Mouse (Mus musculus): ENCODE data around the gene Pcdh11x.
"Not testable (repeated sequence)": the region's sequence is repeated elsewhere in the genome, so short reads cannot be mapped to it uniquely, and the experiment has no call there.

The Pcdh11x gene

DNA sequence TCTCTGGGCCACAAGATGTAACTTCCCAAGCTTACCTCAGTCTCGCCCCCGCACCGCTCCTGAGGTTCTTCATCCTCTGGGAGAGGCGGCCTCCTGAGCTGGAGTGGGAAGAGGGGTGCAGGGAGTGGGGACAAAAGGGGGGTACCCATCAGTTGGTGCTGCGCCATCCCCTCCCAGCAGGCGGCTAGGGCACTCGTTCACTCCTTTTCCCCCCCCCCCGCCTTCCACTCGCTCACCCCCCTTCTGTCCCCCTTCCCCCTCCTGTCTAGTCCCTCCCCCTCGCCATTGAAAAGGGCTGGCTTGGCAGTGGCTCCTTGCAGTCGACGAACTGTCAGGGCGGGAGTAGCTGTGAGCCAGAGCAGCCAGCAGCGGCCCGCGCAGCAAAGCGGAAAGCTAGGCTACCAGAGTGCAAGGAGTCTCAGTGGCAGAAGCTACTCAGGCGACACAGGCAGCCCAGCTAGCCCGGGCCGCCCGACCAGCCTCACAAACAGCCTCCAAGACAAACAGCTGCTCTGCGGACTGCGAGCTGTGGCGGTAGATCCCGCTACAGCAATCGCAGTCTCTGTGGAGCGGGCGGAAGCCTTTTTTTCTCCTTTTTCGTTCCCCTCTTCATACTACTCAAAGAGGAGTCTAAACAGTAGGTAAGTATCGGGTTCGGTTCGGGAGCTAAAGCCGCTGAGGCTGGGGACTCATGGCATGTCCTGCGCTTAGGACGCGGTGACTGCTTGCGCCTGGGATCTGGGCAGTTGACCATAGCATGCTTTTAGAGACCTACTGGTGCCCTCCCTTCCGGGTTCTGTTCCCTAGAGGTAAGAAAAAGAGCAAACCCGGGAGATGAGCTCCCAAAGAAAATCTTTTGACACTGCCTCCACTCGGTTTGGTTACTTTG, at the start of gene Pcdh11x:
Gene Pcdh11x, plus strand, starts transcription at position 249 of the 889 bp plus-strand sequence.
- DNase-seq (ENCODE audit: extremely low read depth, insufficient read length, low spot score): no peak

DNA sequence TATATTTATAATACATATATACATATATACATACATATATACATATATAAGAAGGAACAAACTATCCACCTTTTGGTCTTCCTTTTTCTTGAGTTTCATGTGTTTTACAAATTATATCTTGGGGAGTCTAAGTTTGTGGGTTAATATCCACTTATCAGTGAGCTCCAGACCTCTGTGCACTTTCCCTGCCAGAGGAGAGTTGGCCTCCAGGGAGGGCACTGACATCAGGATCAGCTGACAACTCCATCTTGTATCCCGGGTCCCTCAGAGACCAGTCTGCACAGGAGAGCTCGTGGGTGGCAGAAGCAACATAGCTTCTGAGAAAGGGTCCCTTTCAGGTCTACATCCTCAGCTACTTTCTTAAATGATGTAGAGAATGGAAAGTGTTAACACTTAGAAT, 30.0 kb upstream of the Pcdh11x start:
- no peak for DNase-seq (ENCODE audit: extremely low read depth, insufficient read length, low spot score)

DNA sequence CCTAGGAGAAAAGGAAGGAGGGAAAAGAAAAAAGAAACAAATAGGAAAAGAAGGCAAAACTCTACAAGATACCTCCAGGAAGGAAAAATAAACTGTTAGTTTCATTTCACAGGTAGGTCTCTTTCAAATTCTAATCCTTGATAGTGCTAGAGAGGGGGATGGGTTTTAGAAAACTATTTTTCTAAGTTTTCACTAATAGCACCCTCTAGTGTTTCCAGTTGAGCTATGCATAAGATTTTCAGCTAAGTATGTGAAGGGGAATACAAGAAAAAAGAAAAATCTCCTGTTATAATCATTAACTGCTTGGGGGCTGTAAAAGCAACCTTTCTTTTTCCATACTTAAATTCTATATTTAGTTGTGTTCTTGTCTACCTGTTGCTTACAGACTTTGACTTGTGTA, 4.5 kb upstream of the Pcdh11x start:
- no peak for DNase-seq (ENCODE audit: extremely low read depth, insufficient read length, low spot score)

DNA sequence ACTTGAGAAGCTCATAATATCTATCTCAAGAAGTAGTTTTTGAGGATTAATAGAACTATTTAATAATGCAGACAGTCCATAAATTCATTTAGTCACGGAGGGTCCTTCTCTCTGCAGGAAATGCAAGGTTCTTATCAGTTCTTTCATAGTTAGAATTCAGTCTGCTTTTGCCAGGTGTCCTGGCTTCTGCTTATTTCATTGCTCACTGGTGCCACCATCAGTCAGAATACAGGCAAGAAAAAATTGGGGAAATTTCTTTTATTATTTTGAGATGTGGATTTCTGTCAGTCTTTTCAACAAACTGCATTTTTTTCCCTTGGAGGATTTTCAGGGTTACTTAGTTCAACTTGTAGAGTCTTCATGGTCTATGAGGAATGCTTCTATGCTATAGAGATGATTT, 2.6 kb upstream of the Pcdh11x start:
- no peak for DNase-seq (ENCODE audit: extremely low read depth, insufficient read length, low spot score)

DNA sequence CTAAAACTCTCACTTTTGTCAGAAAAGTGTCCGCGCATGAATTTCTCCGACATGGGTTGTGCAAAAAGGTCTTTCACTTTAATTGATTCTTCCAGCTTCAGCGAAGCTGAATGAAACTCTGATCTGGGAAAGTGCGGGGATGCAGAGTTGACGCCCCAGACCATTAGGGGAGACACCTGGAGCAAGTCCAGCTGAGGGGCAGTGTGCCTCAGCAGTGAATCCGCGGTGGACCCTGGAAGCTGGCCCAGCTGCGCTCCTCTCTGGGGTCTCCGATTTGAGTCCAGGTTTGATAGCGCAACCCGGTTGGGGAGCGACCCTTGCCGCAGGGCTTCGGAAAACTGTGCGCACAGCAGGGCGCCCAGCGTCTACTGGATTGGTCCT, 831 bp downstream of the Pcdh11x start:
- DNase-seq (ENCODE audit: extremely low read depth, insufficient read length, low spot score): no peak

DNA sequence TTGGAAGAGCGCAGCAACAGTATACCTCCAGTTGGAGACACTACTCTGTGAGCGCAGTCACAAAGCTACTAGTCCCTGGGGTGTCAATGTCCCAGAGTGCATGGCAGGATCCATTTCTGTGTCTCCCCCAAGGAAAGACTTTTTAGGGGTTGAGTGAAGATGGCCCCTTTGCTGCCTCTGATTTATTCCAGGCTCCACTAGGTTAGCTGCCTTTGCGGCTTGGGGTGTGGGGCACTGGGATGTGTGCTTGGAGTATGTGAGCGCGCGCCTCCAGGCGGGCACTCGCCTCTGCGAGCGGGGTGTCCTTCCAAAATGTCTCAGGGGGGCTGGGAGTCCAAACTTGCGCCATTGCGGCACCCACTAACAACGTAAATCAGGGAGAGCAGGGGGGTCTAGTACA, 1.6 kb downstream of the Pcdh11x start:
- no peak for DNase-seq (ENCODE audit: extremely low read depth, insufficient read length, low spot score)

DNA sequence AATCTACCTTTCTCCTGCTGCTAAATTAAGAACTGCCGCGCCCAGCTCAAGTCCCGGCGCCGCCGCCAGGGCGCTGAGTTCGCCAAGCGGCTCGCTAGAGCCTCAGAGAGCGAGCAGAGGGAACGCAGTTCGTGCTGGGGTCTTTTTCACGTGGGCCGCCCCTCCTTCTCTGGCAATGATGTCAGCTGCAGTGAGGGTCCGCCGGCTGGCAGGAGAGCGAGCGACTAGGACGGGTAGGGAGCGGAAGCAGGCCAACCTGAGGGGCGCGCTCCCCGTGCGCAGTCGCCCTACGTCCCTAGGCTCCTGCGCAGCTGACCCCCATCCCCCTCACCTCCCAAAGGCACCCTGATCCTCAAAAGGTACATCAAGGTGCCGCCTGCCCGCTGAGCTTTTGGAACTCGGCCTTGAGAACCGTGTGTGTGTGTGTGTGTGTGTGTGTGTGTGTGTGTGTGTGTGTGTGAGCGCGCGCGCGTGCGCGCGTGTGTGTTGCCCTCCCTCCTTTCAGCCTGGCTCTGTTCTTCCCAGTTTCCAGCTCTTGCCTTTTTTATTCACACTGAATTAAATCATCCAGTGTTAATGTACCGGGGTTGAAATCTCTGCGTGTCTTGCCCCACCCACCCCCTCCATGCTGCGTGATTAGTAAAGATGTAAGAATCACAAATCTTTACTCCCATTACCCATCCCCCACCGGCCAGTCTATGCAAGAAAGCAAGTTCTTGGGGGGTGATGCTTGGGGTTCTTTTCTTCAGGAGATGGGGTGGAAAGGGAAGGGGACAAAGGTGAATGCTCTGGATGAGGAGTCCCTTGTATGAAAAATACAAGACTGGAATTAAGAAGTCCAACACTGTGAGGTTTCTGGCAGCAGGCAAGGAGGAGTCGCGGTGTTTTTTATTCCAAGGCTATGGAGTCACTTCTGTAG, 3.0 kb downstream of the Pcdh11x start:
- DNase-seq (ENCODE audit: extremely low read depth, insufficient read length, low spot score): no peak

DNA sequence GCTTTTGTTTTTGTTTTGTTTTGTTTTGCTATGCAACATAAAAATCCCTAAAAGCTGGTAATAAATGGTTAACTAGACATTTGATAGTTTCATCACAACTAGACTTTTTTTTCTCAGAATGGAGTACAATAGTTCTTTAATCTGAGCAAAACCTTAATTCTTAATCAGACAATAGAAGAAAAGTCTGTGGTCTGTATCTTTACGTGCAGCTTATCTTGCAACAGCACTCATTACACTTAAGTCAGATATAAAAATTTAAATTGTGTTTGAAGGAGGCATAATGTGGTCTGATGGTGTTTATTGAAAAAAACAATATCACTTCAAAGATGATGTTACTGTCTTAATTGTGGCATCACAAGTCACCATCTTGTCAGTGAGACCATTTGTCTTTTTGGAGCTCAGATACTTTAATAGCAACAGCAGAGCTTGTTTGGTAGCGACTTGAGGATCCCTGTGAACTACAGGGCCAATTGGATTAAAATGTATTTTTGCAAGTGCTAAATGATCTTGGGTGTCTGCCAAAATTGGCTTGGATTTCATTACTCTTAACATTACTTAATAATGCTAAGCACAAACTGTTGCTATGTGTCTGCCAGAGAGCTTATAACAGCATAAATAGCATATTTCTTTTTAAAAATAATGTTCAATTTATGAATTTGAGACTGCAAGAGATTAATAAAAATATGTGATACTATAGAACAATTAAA, 11.6 kb downstream of the Pcdh11x start:
- no peak for DNase-seq (ENCODE audit: extremely low read depth, insufficient read length, low spot score)

DNA sequence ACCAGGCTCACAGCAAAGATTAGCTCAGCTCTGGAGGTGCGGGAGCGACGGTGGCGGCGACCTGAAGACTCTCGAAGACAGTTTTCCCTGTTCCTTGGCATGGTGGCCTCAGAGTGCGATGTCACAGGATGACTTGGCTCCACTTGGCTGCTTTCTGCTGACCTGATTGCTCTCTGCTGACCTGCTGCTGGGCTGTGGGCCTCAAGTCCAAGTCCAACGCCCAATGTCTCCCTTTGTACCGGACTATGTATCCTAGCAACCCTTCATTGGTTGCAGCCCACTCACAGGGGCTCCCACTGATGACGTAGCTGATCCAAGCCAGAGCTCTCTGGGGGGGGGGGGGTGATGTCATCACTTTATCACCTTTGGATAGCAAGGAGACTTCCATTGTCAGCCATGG, 22.9 kb downstream of the Pcdh11x start, which contains the start of gene H2afb3:
Gene H2afb3, minus strand, starts transcription at position 101 of the 400 bp plus-strand sequence.
- not testable (repeated sequence) for DNase-seq (ENCODE audit: extremely low read depth, insufficient read length, low spot score)

DNA sequence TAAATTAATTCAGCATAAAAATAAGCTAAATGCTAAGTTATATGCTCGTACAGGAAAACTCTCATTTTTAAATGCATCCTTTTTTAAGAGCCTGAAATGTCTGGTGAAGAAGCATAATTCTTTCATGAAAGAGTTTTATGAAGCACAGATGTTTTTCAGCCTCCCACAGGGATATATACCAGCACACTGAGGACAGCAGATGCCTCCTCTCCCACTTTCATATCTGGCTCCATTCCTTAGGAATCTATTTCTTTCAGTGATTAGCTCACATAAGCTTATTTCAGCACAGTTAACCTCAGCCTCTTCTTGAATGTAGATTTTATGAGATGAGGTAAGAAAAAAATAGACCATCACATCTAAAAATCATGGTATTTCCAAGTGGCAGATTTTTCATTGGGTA, 176.2 kb downstream of the Pcdh11x start:
- DNase-seq (ENCODE audit: extremely low read depth, insufficient read length, low spot score): no peak

DNA sequence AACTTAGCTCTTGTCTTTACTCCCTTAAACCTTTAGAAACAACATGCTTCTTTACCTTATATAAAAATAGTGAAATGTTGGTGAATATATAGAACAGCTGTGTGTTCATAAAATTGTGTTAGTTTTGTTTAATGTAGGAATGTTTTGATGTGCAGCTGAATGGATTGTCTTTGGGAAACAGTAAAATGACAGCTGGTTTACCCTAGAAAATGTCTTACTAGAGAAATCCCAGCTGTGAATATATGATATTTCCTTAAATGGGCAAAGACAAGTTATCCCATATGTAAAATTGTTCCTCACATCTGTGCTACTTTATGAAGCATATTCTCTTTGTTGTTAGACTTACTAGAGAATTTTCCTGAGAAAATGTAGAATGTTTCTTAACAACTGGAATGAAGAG, 196.4 kb downstream of the Pcdh11x start:
- DNase-seq (ENCODE audit: extremely low read depth, insufficient read length, low spot score): no peak

DNA sequence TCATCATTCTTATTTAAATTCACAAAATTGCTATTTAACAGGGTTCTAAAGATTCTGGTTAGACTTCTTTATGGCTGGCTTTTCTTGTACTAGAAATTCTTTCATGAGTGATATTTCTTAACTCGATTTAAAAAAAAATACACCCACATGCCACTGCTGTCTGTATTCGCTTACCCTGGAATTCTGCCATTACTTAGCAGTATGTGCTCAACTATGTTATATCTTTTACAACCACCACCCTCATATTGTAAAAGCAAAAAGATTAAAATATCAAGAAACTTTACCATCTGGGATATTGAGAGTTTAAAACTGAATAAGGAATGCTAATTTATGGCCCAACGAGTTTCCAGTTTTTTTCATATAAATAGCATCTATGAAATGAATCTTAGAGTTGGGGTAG, 234.9 kb downstream of the Pcdh11x start:
- DNase-seq (ENCODE audit: extremely low read depth, insufficient read length, low spot score): no peak

DNA sequence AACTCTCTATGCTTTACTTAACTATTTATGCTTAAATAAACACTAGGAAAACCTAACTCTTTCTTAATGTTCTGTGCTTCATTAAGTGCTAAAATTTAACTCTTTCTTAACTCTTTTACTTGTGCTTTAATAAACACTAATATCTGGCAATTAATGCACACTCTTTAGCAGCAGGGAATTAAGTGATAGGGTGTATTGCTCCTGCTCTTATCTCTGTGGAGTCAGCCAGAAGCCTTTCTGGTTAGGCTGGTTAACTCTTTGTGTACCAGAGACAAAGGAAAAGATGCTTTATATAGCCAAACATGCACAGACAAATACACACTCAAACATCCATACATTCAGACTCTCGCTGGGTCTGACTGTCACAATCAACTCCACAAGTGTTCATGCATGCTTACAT, 309.2 kb downstream of the Pcdh11x start:
- no peak for DNase-seq (ENCODE audit: extremely low read depth, insufficient read length, low spot score)

DNA sequence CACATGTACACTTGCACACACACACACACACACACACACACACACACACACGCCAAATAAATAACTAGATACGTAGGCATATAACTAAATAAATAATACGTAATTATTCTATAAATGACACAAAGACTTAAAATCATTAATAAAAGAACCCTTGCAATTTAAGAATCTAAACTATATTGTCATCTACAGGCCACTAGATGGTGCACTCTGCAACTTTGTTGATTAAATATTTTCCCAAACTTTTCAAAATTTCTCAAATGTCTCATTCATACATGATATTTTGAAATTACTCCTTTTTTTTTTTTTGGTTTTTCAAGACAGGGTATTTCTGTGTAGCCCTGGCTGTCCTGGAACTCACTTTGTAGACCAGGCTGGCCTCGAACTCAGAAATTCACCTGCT, 328.4 kb downstream of the Pcdh11x start:
- no peak for DNase-seq (ENCODE audit: extremely low read depth, insufficient read length, low spot score)

DNA sequence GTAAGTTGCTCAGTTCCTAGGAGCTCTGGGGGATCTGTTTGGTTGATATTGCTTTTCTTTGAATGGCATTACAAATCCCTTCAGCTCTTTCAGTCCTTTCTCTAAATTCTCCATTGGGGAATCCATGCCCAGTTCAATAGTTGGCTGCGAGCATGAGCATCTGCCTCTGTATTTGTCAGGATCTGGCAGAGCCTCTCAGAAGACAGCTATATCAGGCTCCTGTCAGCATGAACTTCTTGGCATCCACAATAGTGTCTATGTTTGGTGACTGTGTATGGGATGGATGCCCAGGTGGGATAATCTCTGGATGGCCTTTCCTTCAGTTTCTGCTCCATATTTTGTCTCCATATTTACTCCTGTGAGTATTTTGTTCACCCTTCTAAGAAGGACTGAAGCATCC, 380.2 kb downstream of the Pcdh11x start:
- not testable (repeated sequence) for DNase-seq (ENCODE audit: extremely low read depth, insufficient read length, low spot score)

DNA sequence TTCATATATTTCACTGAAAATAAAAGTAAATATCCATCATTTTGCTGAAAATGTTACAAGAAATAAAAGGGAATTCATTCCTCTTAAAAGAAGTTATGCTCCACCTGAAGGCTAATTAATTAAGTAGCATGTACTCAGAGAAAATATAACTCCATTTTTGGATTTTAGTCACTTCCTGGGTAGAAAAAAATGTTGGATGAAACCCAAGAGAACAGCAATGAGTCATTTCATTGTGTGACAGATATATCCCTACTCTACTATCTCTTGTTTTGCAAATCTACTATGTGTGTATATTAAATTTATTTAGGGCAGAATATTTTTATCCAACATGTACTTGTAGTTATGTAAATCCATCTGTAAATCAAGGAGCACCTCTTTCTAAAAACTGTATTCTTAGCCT, 444.1 kb downstream of the Pcdh11x start:
- DNase-seq (ENCODE audit: extremely low read depth, insufficient read length, low spot score): no peak

DNA sequence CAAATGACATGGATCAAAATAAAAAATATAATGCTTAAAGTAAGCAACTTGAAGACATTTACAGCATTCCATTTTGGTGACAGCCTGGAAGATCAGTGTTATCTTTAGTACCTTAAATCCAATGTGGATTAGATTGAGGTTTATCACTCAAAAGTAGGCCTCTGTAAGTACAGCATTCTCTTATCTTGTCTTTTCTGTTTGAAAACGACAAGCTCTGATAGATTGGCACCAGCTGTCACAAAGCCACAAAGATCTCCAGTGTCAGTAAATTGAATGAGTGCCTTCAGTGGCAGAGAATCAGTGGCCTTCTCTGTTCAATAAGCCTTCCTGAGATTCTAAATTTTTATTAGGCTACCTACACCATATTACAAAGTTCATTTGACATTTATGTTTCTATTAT, 445.7 kb downstream of the Pcdh11x start:
- DNase-seq (ENCODE audit: extremely low read depth, insufficient read length, low spot score): no peak

DNA sequence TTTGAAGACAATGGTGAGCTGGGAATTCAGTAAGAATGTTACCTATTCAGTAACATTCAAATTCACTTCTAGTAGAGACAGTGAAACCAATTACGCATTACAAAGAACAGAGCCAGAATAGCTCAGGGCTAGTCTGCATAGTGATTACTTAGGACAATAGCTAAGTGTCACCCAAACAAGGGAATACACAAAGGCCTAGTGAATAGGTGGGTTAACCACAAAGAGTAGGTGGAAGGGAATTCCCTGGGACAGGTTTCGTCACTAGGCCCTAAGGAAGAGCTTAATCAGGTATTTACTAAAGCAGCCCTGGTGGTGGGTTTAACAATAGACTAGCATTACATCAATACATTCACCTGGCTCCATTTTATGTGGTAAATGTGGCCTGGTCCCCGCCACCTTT, 654.5 kb downstream of the Pcdh11x start:
- DNase-seq (ENCODE audit: extremely low read depth, insufficient read length, low spot score): no peak

Data from 3134 (cell line).